Mouse (Mus musculus) hindbrain, embryonic 14.5 days (tissue): ENCODE data around the gene Pdp2. TPM values are rescaled to one million over a fixed set of nuclear protein-coding genes. Genes with fewer than 3 reads are reported as not detected.
A peak's percentile ranks its signal among the peaks of the same experiment; 100 is the strongest.

Source experiments
- ATAC-seq: fragments of 200-750 bp; cut with Nextera tagmentation; 2 replicates; pipeline ENCODE4 v1.8.0; 2017; ENCODE audit warnings: moderate number of reproducible peaks, mild to moderate bottlenecking, moderate TSS enrichment, moderate library complexity; ENCODE audit not compliant: low FRiP score
- DNase-seq: peaks from one replicate; pipeline ENCODE4 v3.0.0-alpha.2; 2015; ENCODE audit warnings: low spot score
- H3K27ac ChIP-seq: fragments of 300-500 bp; sonication (generic); 2 replicates; pipeline ENCODE4 v1.5.1; 2014; ENCODE audit warnings: mild to moderate bottlenecking, moderate library complexity
- H3K27me3 ChIP-seq: fragments of 300-500 bp; sonication (generic); 2 replicates; pipeline ENCODE4 v1.6.1; 2014; ENCODE audit warnings: mild to moderate bottlenecking, low read length, mixed read lengths; ENCODE audit not compliant: control insufficient read depth, insufficient read depth
- H3K36me3 ChIP-seq: fragments of 300-500 bp; sonication (generic); replicated peaks from 2 replicates; pipeline ENCODE4 v1.6.1; 2014; ENCODE audit not compliant: control insufficient read depth, insufficient read depth
- H3K4me1 ChIP-seq: fragments of 300-500 bp; sonication (generic); replicated peaks from 2 replicates; pipeline ENCODE4 v1.6.1; 2014; ENCODE audit warnings: antibody characterized with exemption, low read length, mixed read lengths; ENCODE audit not compliant: control insufficient read depth, insufficient read depth
- H3K4me2 ChIP-seq: fragments of 300-500 bp; sonication (generic); replicated peaks from 2 replicates; pipeline ENCODE4 v1.6.1; 2014; ENCODE audit warnings: mild to moderate bottlenecking, moderate library complexity
- H3K4me3 ChIP-seq: fragments of 300-500 bp; sonication (generic); replicated peaks from 2 replicates; pipeline ENCODE4 v1.5.1; 2014; ENCODE audit warnings: mild to moderate bottlenecking, low read length
- H3K9ac ChIP-seq: fragments of 300-500 bp; sonication (generic); 2 replicates; pipeline ENCODE4 v1.6.1; 2014
- H3K9me3 ChIP-seq: fragments of 300-500 bp; sonication (generic); 2 replicates; pipeline ENCODE4 v1.6.1; 2016; ENCODE audit warnings: low read length; ENCODE audit not compliant: control insufficient read depth
- WGBS: fragments of 180-500 bp; shearing (Covaris S2); extraction: QIAGEN DNeasy Blood & Tissue Kit; methylation state at CpG from one replicate; pipeline ENCODE4 v1.1.7; 2014; 5-methylcytosine and 5-hydroxymethylcytosine counted together
- polyA plus RNA-seq: library from polyadenylated mRNA; unstranded; fragments of >200 nt; fragmentation: Nextera tagmentation; extraction: Ambion mirVana; gene quantifications from 2 replicates; pipeline ENCODE4 v1.2.1, GENCODE M21; 2014

The Pdp2 gene
- polyA plus RNA-seq: 18.7 and 19.7 TPM in 2 replicates

DNA sequence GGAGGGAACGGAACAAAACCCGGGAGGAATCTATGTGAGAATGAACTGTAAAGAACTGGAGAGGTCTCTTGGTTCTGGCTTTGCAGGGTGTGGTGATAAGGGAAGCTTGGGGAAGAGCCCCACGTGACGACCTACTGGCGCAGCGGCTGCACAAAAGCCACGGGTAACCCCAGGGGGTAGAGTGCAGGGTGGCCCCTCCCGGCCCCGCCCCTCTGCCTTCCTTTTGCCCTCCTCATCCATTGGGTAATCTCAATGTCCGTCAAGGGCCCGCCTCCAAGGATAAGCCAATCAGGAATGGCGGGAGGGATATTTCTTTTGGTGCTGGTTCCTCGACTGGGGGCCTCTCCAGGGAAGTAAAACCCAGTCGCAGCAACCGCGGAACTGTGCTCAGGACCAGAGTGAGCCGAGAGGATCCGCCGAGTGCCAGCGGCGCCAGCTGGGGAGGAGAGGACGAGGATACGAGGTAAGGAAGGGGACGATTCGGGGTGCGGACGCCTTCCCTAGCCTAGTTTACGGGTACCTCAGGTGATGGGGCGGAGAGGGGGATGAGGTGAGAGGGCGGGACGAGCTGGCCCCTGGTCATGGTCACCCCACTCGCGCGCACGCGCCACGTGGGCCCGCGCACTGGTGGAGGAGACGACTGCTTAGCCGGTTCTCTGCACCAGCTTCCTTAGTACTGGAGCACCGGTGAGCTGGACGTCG, at the start of gene Pdp2:
TSS of gene Pdp2 (plus strand) at position 319 of the 702 bp plus-strand sequence.
- peaks cover 6% of the 10 kb centered on the region; the same call in 1 of the 2 replicates for H3K4me1 ChIP-seq
- H3K9me3 ChIP-seq: no peaks in the 10 kb centered on the region
- H3K4me2 ChIP-seq: peak within 1 kb of the TSS; percentile 64
- H3K27ac ChIP-seq: peak within 1 kb of the TSS; percentile 80
- peak within 1 kb of the TSS; percentile 64 for H3K9ac ChIP-seq
- ATAC-seq: peak; percentile 98
- under 1% methylated on average over 44 of the region's 44 CpGs for WGBS
- H3K4me3 ChIP-seq: peak within 1 kb of the TSS; percentile 60
- peak; percentile 89 for DNase-seq
- peaks cover 26% of the 10 kb centered on the region for H3K36me3 ChIP-seq
- H3K27me3 ChIP-seq: no peaks in the 10 kb centered on the region

DNA sequence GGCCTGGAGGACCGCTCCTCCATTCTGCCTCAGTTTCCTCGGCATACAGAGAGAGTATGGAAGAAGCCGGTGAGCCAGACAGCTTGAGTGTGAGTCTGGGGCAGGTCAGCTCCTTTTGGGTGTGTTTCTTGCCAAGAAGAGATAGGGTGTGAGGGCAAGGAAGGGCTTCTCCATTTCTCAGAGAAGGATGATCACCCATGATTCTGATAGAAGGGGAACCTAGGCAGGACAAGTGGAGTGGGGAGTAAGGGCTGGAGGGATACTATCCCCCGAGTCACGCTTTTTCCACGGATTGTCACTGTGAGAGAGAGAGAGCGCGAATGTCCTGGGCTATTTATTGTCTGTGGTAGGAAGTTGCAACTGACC, 49.8 kb upstream of the Pdp2 start:
- Histone ChIP-seq H3K4me2 (peak overlapping the region; percentile 91), H3K9ac (peak overlapping the region; percentile 59), H3K4me1 (peaks cover 14% of the 10 kb centered on the region), H3K4me3 (peak overlapping the region; percentile 51), H3K36me3 (no peaks in the 10 kb centered on the region), H3K9me3 (no peaks in the 10 kb centered on the region), H3K27me3 (peaks cover 50% of the 10 kb centered on the region), H3K27ac (no peak overlapping the region)
- ATAC-seq (no peak), DNase-seq (no peak)
- WGBS: 12% methylated on average over 8 of the region's 8 CpGs

DNA sequence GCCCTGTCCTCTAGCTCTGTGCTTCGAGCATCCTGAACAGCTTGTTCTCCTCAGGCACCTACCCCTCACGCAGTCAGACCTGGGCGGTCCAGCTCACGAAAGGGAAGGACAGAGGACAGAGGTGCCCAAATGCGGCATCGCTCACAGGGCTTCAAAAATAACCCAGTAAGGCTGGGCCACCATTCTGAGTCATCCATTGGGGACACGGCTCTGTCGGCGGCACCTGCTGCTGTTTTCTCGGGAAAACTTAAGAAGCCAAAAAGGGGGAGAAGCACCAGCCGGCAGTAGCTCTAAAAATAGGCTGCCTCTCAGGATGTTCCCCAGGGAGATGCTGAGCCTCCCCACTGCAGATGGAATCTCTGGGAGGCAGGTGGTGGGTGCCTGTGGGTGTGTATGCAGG, 49.1 kb upstream of the Pdp2 start:
- H3K27me3 ChIP-seq: peaks cover 50% of the 10 kb centered on the region
- ATAC-seq (no peak), DNase-seq (no peak)
- H3K27ac ChIP-seq: no peak overlapping the region
- no peaks in the 10 kb centered on the region for H3K36me3 ChIP-seq
- no peak overlapping the region for H3K9ac ChIP-seq
- peaks cover 14% of the 10 kb centered on the region for H3K4me1 ChIP-seq
- H3K9me3 ChIP-seq: no peaks in the 10 kb centered on the region
- H3K4me3 ChIP-seq: no peak overlapping the region
- 13% methylated on average over 11 of the region's 11 CpGs for WGBS
- no peak overlapping the region for H3K4me2 ChIP-seq

DNA sequence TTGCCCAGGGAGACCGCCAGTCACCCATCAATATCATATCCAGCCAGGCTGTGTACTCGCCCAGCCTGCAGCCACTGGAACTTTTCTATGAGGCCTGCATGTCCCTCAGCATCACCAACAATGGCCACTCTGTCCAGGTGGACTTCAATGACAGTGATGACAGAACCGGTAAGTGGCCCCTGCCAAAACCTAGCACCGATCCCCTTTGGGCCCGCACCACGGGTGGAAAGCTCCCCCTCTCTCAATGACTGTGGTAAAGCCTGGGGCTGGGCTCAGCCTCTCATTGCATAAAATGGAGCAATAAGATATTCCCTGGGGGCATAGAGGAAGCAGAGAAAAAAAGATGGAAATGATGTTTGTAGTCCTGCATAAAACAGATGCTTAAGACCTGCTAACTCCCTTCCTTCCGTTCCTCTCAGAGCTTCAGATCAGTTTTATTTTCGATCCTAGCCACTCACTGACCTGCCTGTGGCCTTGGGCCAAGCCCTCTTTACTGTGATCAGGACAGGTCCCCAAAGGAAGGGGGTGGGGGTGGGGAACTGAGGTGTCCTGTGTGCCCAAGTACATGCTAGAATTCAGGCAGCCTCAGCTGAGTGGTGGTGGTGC, 47.7 kb upstream of the Pdp2 start:
- H3K9me3 ChIP-seq: no peaks in the 10 kb centered on the region
- no peak for ATAC-seq
- no peak overlapping the region for H3K4me2 ChIP-seq
- H3K4me3 ChIP-seq: no peak overlapping the region
- no peaks in the 10 kb centered on the region for H3K36me3 ChIP-seq
- H3K4me1 ChIP-seq: peaks cover 14% of the 10 kb centered on the region
- no peak overlapping the region for H3K27ac ChIP-seq
- 84% methylated on average over 8 of the region's 8 CpGs for WGBS
- DNase-seq: no peak
- no peak overlapping the region for H3K9ac ChIP-seq
- H3K27me3 ChIP-seq: peaks cover 50% of the 10 kb centered on the region

DNA sequence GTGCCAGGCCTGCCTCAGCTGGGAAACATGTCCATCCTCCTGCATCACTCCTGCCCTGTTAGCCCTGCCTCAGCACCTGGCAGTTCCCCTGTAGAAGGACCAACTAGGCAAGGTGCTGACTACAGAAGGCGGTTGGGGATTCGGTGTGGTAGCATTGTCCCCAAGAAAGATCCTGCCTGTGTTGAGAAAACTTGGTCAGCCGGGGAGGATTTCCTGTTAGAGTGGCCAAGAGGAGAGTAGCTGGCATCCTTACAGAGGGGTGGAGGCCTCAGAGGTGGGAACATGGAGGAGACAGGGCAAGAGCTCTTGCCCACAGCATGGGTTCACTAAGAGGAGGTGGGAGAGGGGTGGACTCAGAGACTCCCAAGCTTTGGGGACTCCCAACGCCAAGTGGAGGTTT, 36.1 kb upstream of the Pdp2 start:
- ATAC-seq (no peak), DNase-seq (no peak)
- 86% methylated on average over 4 of the region's 4 CpGs for WGBS
- no peaks in the 10 kb centered on the region for H3K27me3 ChIP-seq
- H3K36me3 ChIP-seq: no peaks in the 10 kb centered on the region
- no peaks in the 10 kb centered on the region for H3K9me3 ChIP-seq
- H3K27ac ChIP-seq: no peak overlapping the region
- no peaks in the 10 kb centered on the region for H3K4me1 ChIP-seq
- no peak overlapping the region for H3K9ac ChIP-seq
- no peak overlapping the region for H3K4me3 ChIP-seq
- H3K4me2 ChIP-seq: no peak overlapping the region

DNA sequence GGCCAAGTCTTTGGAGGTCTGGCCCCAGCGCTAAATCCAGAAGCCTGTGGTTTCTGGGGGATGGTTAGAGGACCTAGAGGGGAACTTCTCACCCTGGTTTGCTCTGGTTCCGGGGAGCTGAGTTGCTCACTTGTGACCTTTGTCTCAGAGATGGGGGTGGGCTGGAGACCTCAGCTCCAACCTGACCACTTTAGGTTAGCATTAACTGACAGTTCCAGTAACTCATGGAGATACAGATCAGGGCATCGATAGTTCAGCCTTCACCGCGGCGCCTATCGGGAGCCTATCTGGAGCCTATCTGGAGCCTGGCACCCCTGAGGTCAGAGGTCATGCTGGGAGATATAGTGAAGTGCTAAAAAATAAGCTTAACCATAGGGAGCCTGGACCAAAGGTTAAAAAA, 34.0 kb upstream of the Pdp2 start:
- Histone ChIP-seq H3K4me1 (no peaks in the 10 kb centered on the region), H3K36me3 (no peaks in the 10 kb centered on the region), H3K4me2 (no peak overlapping the region), H3K27me3 (no peaks in the 10 kb centered on the region), H3K4me3 (no peak overlapping the region), H3K9me3 (no peaks in the 10 kb centered on the region), H3K27ac (no peak overlapping the region), H3K9ac (no peak overlapping the region)
- ATAC-seq (no peak), DNase-seq (no peak)
- 83% methylated on average over 7 of the region's 7 CpGs for WGBS

DNA sequence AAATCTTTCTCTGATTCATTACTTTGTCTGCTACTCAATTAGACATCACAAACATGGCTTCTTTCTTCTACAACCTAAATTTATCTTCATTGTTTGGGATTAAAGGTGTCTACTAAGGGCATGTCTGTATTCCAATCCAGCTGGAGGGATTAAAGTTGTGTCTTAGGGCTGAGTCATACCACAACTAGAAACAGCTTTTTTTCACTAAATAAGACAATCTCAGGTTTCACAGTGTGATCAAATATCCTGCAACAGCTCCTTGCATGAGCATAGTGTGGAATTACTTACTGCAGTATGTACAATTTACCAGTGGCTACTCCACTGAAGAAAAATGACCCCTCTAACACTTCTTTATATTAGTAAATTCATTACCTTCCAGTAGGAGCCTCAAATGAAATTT, 30.5 kb upstream of the Pdp2 start:
- H3K36me3 ChIP-seq: no peaks in the 10 kb centered on the region
- no peak overlapping the region for H3K4me3 ChIP-seq
- H3K27ac ChIP-seq: no peak overlapping the region
- ATAC-seq (no peak), DNase-seq (no peak)
- no peak overlapping the region for H3K9ac ChIP-seq
- no peaks in the 10 kb centered on the region for H3K9me3 ChIP-seq
- no peaks in the 10 kb centered on the region for H3K4me1 ChIP-seq
- H3K4me2 ChIP-seq: no peak overlapping the region
- no peaks in the 10 kb centered on the region for H3K27me3 ChIP-seq

DNA sequence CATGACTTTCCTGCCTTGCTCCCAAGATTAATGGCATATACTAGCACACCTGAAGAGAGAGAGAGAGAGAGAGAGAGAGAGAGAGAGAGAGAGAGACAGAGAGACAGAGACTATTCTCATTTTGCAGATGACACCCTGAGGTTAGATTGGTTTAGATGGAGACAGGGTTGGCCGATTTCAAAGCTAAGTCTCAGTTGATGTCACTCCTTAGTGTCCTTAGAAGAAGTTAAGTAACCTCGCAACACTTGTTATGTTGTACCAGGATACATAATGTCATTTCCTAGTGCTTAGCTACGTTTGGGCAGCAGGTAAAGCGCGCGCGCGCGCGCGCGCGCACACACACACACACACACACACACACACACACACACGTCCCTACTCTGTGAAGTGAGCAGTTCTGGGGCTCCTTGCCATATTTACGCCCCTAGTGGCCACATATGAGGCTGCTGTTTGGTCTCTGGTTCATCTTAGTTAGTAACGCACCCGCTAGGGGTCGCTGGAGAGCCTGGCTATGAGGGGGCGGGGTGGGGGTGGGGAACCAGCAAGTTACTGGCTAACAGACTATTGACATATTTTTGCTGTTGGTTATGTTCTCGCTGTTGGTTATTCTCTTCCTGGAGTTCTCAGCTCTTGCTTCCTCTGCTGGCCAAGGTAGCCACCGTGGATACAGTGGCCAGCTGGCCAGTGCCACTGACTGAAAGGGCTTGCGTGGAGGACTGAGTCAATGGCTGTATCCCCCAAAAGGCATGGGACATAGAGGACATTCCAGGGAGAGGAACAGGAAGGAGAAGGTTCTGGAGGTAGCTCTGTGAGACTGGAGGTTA, 26.4 kb upstream of the Pdp2 start:
- H3K9ac ChIP-seq: no peak overlapping the region
- 19% methylated on average over 22 of the region's 22 CpGs for WGBS
- no peak overlapping the region for H3K27ac ChIP-seq
- H3K27me3 ChIP-seq: no peaks in the 10 kb centered on the region
- DNase-seq: peak; percentile 85
- H3K4me2 ChIP-seq: no peak overlapping the region; the same call in 1 of the 2 replicates
- peak; percentile 85; the same call in 1 of the 2 replicates for ATAC-seq
- no peaks in the 10 kb centered on the region for H3K4me1 ChIP-seq
- H3K4me3 ChIP-seq: no peak overlapping the region
- no peaks in the 10 kb centered on the region for H3K9me3 ChIP-seq
- H3K36me3 ChIP-seq: no peaks in the 10 kb centered on the region

DNA sequence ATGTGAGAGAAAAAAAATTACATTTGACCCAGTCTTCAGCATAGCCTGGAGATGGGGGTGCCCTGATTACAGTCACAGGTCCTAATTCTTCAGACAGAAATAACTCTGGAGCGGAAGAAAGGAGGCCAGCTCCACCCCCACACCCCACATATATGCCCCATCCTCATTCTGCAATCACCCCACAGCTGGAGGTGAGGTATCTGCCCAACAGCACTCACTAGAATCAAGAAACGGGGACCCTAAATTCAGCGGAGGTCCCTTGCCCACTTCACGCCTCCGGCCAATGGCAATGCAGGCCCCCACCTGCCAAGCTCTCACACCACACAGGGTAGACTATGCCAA, 25.8 kb upstream of the Pdp2 start:
- Histone ChIP-seq H3K4me2 (no peak overlapping the region), H3K4me3 (no peak overlapping the region), H3K27ac (no peak overlapping the region), H3K9me3 (no peaks in the 10 kb centered on the region), H3K4me1 (no peaks in the 10 kb centered on the region), H3K36me3 (no peaks in the 10 kb centered on the region), H3K27me3 (no peaks in the 10 kb centered on the region), H3K9ac (no peak overlapping the region)
- DNase-seq (no peak), ATAC-seq (0 out of 2 replicates have a peak, but pooled peaks have one; percentile 34)
- WGBS: 94% methylated on average over 5 of the region's 5 CpGs
